Mouse (Mus musculus): Measurements from ENCODE around the gene Olfr1206. TPM values are rescaled to one million over a fixed set of nuclear protein-coding genes. Genes with fewer than 3 reads are reported as not detected.

Gene Olfr1206
- total RNA-seq (2023): not detected

DNA sequence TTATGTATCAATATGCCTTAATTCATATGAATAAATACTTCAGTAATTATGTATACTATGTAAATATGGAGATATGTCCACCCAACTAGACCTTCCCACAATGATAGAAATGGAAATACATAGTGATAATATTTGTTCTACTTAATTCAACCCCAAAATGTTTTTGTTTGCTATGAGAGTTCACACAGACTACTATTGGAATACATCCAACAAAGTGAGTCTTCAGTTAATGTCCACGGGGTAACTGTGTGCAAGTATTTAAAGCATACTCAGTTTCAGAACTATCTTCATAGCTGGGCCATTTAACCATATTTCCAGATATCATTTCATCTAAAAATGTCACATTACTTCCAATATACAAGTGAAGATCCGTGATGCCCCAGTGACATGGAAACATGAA, at the start of gene Olfr1206:
Olfr1206 (plus strand) TSS at position 301 of the 400 bp plus-strand sequence.

DNA sequence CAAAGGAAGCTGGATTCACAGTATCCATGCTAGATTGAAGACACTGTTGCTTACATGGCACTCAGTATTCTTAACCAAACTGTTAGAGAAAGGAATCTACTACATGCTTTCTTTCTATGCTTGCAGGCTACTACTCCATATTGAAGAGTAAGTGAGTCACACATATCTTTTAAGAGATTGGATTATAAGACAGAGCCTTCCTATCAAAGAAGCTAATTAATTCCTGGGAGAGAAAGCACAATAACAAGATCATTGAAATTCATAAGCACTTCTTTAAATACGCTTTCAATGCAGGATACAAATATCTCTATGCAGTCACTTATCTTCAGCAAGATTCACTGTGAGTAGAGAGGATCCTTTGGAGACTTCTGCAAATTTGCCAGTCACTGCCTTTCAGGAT, 48.8 kb upstream of the Olfr1206 start, which contains the start of gene Olfr1202:
Olfr1202 (plus strand) TSS at position 301 of the 400 bp plus-strand sequence.

DNA sequence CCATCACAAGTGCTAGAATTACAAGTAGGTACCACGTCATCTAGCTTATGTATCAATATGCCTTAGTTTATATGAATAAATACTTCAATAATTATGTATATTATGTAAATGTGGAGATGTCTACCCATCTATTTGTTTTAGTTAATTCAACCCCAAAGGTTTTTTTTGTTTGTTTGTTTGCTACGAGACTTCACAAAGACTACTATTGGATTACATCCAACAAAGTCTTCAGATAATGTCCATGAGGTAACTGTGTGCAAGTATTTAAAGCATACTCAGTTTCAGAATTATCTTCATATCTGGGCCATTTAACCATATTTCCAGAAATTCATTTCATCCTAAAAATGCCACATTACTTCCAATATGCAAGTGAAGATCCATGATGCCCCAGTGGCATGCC, 33.6 kb upstream of the Olfr1206 start, which contains the start of gene Olfr1205:
Olfr1205 (plus strand) TSS at position 301 of the 400 bp plus-strand sequence.

DNA sequence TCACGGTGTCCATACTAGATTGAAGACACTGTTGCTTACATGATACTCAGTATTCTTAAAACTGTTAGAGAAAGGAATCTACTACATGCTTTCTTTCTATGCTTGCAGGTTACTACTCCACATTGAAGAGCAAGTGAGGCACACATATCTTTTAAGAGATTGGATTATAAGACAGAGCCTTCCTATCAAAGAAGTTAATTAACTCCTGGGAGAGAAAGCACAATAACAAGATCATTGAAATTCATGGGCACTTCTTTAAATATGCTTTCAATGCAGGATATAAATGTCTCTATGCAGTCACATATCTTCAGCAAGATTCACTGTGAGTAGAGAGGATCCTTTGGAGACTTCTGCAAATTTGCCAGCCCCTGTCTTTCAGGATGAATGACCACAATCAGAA, 14.0 kb upstream of the Olfr1206 start, which contains the start of gene Olfr1204:
Olfr1204 (plus strand) TSS at position 301 of the 400 bp plus-strand sequence.

DNA sequence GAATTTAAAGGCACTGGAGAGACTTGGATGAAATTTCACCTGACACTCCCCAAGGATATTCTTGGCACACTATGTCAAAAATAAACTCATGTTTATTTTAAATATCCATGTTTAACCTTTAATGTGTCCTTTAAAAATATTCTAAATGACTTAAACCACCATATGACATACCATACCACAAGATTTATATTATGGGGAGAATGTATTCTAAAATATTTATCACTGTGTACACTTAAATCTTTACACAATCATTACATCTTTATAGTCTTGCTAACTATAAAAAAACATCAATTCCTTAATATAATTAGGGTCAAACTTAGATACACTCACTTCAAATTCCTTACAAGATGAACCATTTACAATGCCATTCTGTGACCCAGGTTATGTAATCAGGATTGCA, 39.2 kb downstream of the Olfr1206 start, which contains the start of gene Olfr1208:
Olfr1208 (minus strand) TSS at position 101 of the 400 bp plus-strand sequence.

GRCm38 (mm10) chr2:88915057-88915456, 52.0 kb downstream of the Olfr1206 start, which contains the start of gene Olfr1209:
Gene Olfr1209, minus strand, starts transcription at chr2:88915157.

Other genes starting within 250 kb of the Olfr1206 start
- gene Olfr1191-ps1, start 222.7 kb upstream of the Olfr1206 start, total RNA-seq (2023): 0.12 TPM
- gene Olfr1192-ps1, start 214.7 kb upstream of the Olfr1206 start, total RNA-seq (2023): not detected
- not detected for gene Olfr1193, start 187.6 kb upstream of the Olfr1206 start, total RNA-seq (2023)
- not detected for gene Olfr1195, start 174.0 kb upstream of the Olfr1206 start, total RNA-seq (2023)
- gene Olfr1196, start 158.6 kb upstream of the Olfr1206 start, total RNA-seq (2023): not detected
- gene Olfr1197, start 130.9 kb upstream of the Olfr1206 start, total RNA-seq (2023): not detected
- gene Olfr1198, start 111.9 kb upstream of the Olfr1206 start, total RNA-seq (2023): not detected
- gene Olfr1199, start 102.8 kb upstream of the Olfr1206 start, total RNA-seq (2023): not detected
- gene Olfr1200, start 92.7 kb upstream of the Olfr1206 start, total RNA-seq (2023): not detected
- not detected for gene Olfr1201, start 70.2 kb upstream of the Olfr1206 start, total RNA-seq (2023)
- not detected for gene Olfr1202, start 48.7 kb upstream of the Olfr1206 start, total RNA-seq (2023)
- not detected for gene Olfr1205, start 33.5 kb upstream of the Olfr1206 start, total RNA-seq (2023)
- not detected for gene Olfr1204, start 13.9 kb upstream of the Olfr1206 start, total RNA-seq (2023)
- gene Olfr1208, start 39.1 kb downstream of the Olfr1206 start, total RNA-seq (2023): not detected
- not detected for gene Olfr1209, start 51.9 kb downstream of the Olfr1206 start, total RNA-seq (2023)
- not detected for gene Olfr1211, start 74.9 kb downstream of the Olfr1206 start, total RNA-seq (2023)
- not detected for gene Olfr1212, start 90.7 kb downstream of the Olfr1206 start, total RNA-seq (2023)
- not detected for gene Gm13762, start 117.0 kb downstream of the Olfr1206 start, total RNA-seq (2023)
- not detected for gene Olfr1214, start 129.4 kb downstream of the Olfr1206 start, total RNA-seq (2023)
- gene Olfr1215, start 143.7 kb downstream of the Olfr1206 start, total RNA-seq (2023): not detected
- not detected for gene Olfr1216, start 155.1 kb downstream of the Olfr1206 start, total RNA-seq (2023)
- gene Olfr1217, start 168.8 kb downstream of the Olfr1206 start, total RNA-seq (2023): not detected
- gene Olfr1218, start 198.0 kb downstream of the Olfr1206 start, total RNA-seq (2023): not detected
- gene Olfr1219, start 220.3 kb downstream of the Olfr1206 start, total RNA-seq (2023): not detected
- not detected for gene Olfr1220, start 243.6 kb downstream of the Olfr1206 start, total RNA-seq (2023)

Measured in CD8-positive naive resting alpha-beta T cell, adult 57 days (primary cell).